Mouse (Mus musculus) midbrain, postnatal 0 days (tissue): ENCODE measurements around the gene Kcnk4. TPM values are rescaled to one million over a fixed set of nuclear protein-coding genes. Genes with fewer than 3 reads are reported as not detected.
A peak's percentile ranks its signal among the peaks of the same experiment; 100 is the strongest.

ENCODE experiments used
- ATAC-seq: fragments of 200-750 bp; cut with Nextera tagmentation; 2 replicates; pipeline ENCODE4 v1.8.0; 2017; ENCODE audit warnings: moderate number of reproducible peaks, mild to moderate bottlenecking, moderate TSS enrichment, moderate library complexity; ENCODE audit not compliant: low FRiP score
- DNase-seq: peaks from one replicate; pipeline ENCODE4 v3.0.0-alpha.2; 2015; ENCODE audit warnings: low spot score
- H3K27ac ChIP-seq: fragments of 300-500 bp; sonication (generic); 2 replicates; pipeline ENCODE4 v1.5.1; 2014; ENCODE audit warnings: low read depth, mild to moderate bottlenecking, low read length, mixed read lengths
- H3K27me3 ChIP-seq: fragments of 300-500 bp; sonication (generic); 2 replicates; pipeline ENCODE4 v1.6.1; 2014; ENCODE audit warnings: low read length, control low read depth, mixed read lengths; ENCODE audit not compliant: insufficient read depth
- H3K36me3 ChIP-seq: fragments of 300-500 bp; sonication (generic); 2 replicates; pipeline ENCODE4 v1.6.1; 2014; ENCODE audit warnings: low read length, control low read depth, mixed read lengths; ENCODE audit not compliant: insufficient read depth
- H3K4me1 ChIP-seq: fragments of 300-500 bp; sonication (generic); 2 replicates; pipeline ENCODE4 v1.6.1; 2014; ENCODE audit warnings: mild to moderate bottlenecking, control low read depth, antibody characterized with exemption, low read length, mixed read lengths; ENCODE audit not compliant: insufficient read depth
- H3K4me2 ChIP-seq: fragments of 300-500 bp; sonication (generic); 2 replicates; pipeline ENCODE4 v1.6.1; 2014; ENCODE audit warnings: low read depth, mild to moderate bottlenecking, low read length, mixed read lengths; ENCODE audit not compliant: poor library complexity, severe bottlenecking
- H3K4me3 ChIP-seq: fragments of 300-500 bp; sonication (generic); 2 replicates; pipeline ENCODE4 v1.5.1; 2014; ENCODE audit warnings: low read depth, mild to moderate bottlenecking, low read length, moderate library complexity
- H3K9ac ChIP-seq: fragments of 300-500 bp; sonication (generic); replicated peaks from 2 replicates; pipeline ENCODE4 v1.6.1; 2014; ENCODE audit warnings: mild to moderate bottlenecking, low read length, moderate library complexity, mixed read lengths; ENCODE audit not compliant: poor library complexity, severe bottlenecking
- H3K9me3 ChIP-seq: fragments of 300-500 bp; sonication (generic); 2 replicates; pipeline ENCODE4 v1.6.1; 2016; ENCODE audit warnings: low read length, control low read depth
- CTCF ChIP-seq: IDR thresholded peaks from 2 replicates; pipeline ENCODE4 v1.5.1; 2016; ENCODE audit warnings: antibody characterized with exemption, mild to moderate bottlenecking
- WGBS: fragments of 180-500 bp; shearing (Covaris S2); extraction: QIAGEN DNeasy Blood & Tissue Kit; methylation state at CpG from one replicate; pipeline ENCODE4 v1.1.7; 2014; 5-methylcytosine and 5-hydroxymethylcytosine counted together
- polyA plus RNA-seq: library from polyadenylated mRNA; unstranded; fragments of >200 nt; fragmentation: Nextera tagmentation; extraction: Ambion mirVana; gene quantifications from 2 replicates; pipeline ENCODE4 v1.2.1, GENCODE M21; 2015
- total RNA-seq: library from RNA; depleted of rRNA; stranded (reverse); fragments of >200 nt; gene quantifications from 2 replicates; pipeline ENCODE4 v1.2.3, GENCODE M21; 2014

Kcnk4 gene
- total and polyA plus RNA-seq, 2 experiments from 2014 or later: 13.6 to 18.0 TPM

GRCm38 (mm10) chr19:6936299-6936698, 2.0 kb upstream of the Kcnk4 start:
- TF ChIP-seq CTCF: peak; percentile 53
- 19% methylated on average over 3 of the region's 3 CpGs for WGBS
- Histone ChIP-seq H3K9me3 (no peaks in the 10 kb centered on the region), H3K27ac (no peak overlapping the region), H3K9ac (no peak overlapping the region), H3K4me1 (peaks cover 25% of the 10 kb centered on the region), H3K4me2 (no peak overlapping the region), H3K4me3 (no peak overlapping the region), H3K36me3 (peaks cover 8% of the 10 kb centered on the region), H3K27me3 (peaks cover 32% of the 10 kb centered on the region)
- DNase-seq (no peak), ATAC-seq (no peak)

- H3K27me3 ChIP-seq: peaks cover 40% of the 10 kb centered on the region
These were observed 700 bp downstream of the Kcnk4 start for GRCm38 (mm10) chr19:6933436-6934194.

GRCm38 (mm10) chr19:6933102-6933435, 1.2 kb downstream of the Kcnk4 start:
- ATAC-seq (no peak), DNase-seq (no peak)
- 0 out of 2 replicates have a peak, but pooled peaks cover 6% of the 10 kb centered on the region for H3K4me1 ChIP-seq
- peak overlapping the region; percentile 83 for H3K4me2 ChIP-seq
- peaks cover 42% of the 10 kb centered on the region for H3K27me3 ChIP-seq
- TF ChIP-seq CTCF: no peak
- H3K9me3 ChIP-seq: no peaks in the 10 kb centered on the region
- WGBS: 12% methylated on average over 4 of the region's 4 CpGs
- H3K9ac ChIP-seq: 0 out of 2 replicates have a peak overlapping the region, but pooled peaks have one; percentile 62
- H3K36me3 ChIP-seq: peaks cover 4% of the 10 kb centered on the region; the same call in 1 of the 2 replicates
- no peak overlapping the region for H3K27ac ChIP-seq
- H3K4me3 ChIP-seq: peak overlapping the region; percentile 51

More at GRCm38 (mm10) chr19:6933436-6934194, 700 bp downstream of the Kcnk4 start:
- H3K9ac ChIP-seq: peak overlapping the region; percentile 62
- WGBS: 3% methylated on average over 56 of the region's 58 CpGs
- 0 out of 2 replicates have a peak overlapping the region, but pooled peaks have one; percentile 32 for H3K27ac ChIP-seq
- H3K36me3 ChIP-seq: peaks cover 8% of the 10 kb centered on the region
- no peak for TF ChIP-seq CTCF
- 0 out of 2 replicates have a peak, but pooled peaks cover 6% of the 10 kb centered on the region for H3K4me1 ChIP-seq
- ATAC-seq: peak; percentile 64
- DNase-seq: peak; percentile 63
- H3K4me2 ChIP-seq: peak overlapping the region; percentile 83
- H3K9me3 ChIP-seq: no peaks in the 10 kb centered on the region
- peak overlapping the region; percentile 51 for H3K4me3 ChIP-seq

DNA sequence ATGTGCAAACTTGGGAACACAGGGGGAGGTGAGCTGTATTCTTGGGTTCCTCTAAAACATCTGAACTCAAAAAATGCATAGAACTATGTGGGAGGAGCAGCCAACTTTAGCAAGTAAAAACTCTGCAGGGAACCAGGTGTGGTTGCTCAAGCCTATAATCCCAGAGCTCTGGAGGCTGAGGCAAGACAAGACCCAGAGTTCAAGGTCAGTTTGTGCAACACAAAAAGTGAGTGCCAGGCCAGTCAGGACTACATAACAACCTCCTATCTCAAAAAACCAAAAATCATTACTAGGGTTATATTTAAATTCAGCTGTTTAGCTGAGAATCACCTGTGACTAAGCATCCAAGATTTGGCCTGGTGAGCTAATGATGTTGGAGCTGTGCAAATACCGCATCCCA, 2.3 kb downstream of the Kcnk4 start:
- no peak for ATAC-seq
- no peak for TF ChIP-seq CTCF
- Histone ChIP-seq H3K27ac (no peak overlapping the region), H3K4me1 (0 out of 2 replicates have a peak, but pooled peaks cover 6% of the 10 kb centered on the region), H3K27me3 (peaks cover 53% of the 10 kb centered on the region), H3K4me2 (no peak overlapping the region), H3K36me3 (no peaks in the 10 kb centered on the region), H3K9ac (no peak overlapping the region), H3K9me3 (no peaks in the 10 kb centered on the region), H3K4me3 (no peak overlapping the region)
- DNase-seq: no peak
- 45% methylated on average over 1 of the region's 1 CpGs for WGBS

- DNase-seq: no peak
- Histone ChIP-seq H3K4me3 (no peak overlapping the region), H3K27me3 (peaks cover 62% of the 10 kb centered on the region), H3K36me3 (no peaks in the 10 kb centered on the region), H3K9me3 (no peaks in the 10 kb centered on the region), H3K9ac (no peak overlapping the region), H3K4me1 (0 out of 2 replicates have a peak, but pooled peaks cover 6% of the 10 kb centered on the region), H3K27ac (no peak overlapping the region), H3K4me2 (no peak overlapping the region)
- WGBS: 7% methylated on average over 2 of the region's 2 CpGs
- ATAC-seq: no peak
- TF ChIP-seq CTCF: no peak
These were observed 3.3 kb downstream of the Kcnk4 start for GRCm38 (mm10) chr19:6931002-6931401.

DNA sequence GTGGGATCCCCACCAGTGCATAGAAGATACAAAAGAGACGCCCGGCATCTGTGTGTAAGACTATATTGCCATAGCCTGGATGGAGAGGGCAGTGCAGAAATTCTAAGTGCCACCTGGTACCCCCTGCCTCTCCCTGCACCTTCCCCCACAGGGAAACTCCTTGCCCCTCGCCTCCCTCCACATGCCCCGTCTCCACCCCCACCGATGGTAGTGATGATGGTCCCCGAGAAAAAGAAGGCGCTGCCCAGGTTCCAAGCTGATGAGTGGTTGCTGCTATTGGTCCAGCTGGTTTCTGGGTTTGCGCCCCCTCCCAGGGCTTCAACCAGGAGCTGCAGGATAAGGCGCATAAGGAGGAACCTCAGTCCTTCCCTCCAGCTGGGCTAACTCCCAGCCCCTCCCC, 6.2 kb downstream of the Kcnk4 start:
- 0 out of 2 replicates have a peak, but pooled peaks cover under 1% of the 10 kb centered on the region for H3K4me1 ChIP-seq
- H3K27me3 ChIP-seq: peaks cover 73% of the 10 kb centered on the region
- no peak for TF ChIP-seq CTCF
- H3K9ac ChIP-seq: no peak overlapping the region
- H3K36me3 ChIP-seq: no peaks in the 10 kb centered on the region
- no peak for DNase-seq
- H3K4me3 ChIP-seq: no peak overlapping the region
- H3K9me3 ChIP-seq: no peaks in the 10 kb centered on the region
- no peak overlapping the region for H3K4me2 ChIP-seq
- H3K27ac ChIP-seq: no peak overlapping the region
- WGBS: 8% methylated on average over 9 of the region's 9 CpGs
- no peak for ATAC-seq
